Mouse (Mus musculus): Measurements from ENCODE around the gene Bcl2l14.

Gene Bcl2l14
- long read RNA-seq, experiment 1, partial matches to known transcripts = 0 of 2 reads
- long read RNA-seq, experiment 1, other reads (novel, unspliced or antisense) = 0 of 2 reads
- long read RNA-seq, experiment 2, partial matches to known transcripts = 0 of 1 reads
- long read RNA-seq, experiment 2, other reads (novel, unspliced or antisense) = 0 of 1 reads

- intact Hi-C loops (cut with DNase I) = no loop called here
These were observed at the start of gene Bcl2l14 for GRCm38 (mm10) chr6:134396018-134396417. Bcl2l14 (plus strand) TSS chr6:134396318.

DNA sequence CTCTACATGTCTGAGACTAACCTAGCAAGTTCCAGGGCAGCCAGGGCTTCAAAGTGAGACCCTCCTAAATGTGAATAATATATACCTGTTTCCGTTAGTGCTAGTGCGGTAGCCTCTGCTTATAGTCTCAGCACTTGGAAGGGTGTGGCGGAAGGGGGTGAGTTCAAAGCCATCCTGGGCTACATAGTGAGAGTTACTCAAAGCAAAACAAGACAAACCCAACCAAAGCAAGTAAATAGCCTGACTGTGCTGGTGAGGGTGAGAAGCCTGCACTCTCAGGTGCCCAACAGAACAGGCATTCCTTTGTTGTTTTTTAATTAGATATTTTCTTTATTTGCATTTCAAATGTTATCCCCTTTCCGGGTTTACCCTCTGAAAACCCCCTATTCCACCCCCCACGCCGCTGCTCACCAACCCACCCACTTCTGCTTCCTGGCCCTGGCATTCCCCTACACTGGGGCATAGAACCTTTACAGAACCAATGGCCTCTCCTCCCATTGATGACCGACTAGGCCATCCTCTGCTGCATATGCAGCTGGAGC is 47.5 kb upstream of the Bcl2l14 start:
- intact Hi-C loops (cut with DNase I) = no loop called here

DNA sequence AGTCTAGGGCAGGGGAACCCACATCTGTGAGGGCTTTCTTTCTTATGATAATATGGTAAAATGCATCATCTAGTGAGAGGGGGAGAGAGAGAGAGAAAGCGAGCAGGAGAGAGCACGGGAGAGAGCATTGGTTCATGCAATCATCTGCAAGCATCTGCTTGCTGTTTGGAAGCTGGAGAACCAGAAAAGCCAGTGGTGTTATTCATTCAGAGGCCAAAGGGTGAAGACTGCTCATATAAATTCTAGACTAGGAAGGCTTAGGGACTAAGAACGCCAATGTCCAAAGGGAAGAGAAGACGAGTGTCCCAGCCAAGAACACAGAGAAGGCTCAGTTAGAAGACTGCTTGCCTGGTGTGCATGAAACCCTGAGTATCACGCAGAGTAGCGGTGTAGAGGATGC is 43.2 kb upstream of the Bcl2l14 start:
- intact Hi-C loops (cut with DNase I) = no loop called here

GRCm38 (mm10) chr6:134353751-134354150 is 42.4 kb upstream of the Bcl2l14 start:
- intact Hi-C loops (cut with DNase I) = no loop called here

DNA sequence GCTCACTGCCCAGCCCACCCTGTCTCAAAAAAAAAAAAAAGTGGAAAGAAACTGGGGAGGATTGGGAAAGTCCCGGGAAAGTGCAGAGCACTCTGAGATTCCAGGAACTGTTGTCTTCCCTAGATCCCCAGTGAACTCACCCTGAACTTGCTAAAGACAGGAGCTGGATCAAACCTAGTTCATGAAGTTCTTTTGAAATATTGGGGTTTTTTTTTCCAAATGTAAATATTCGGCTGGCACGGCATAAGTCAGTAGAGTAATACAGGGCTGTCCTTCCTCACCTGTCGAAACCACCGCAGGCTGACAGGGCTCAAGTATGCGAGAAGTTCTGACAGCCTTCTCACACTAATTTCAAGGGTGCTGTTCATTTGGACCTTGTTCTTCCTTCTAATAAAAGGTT is 38.5 kb upstream of the Bcl2l14 start:
- intact Hi-C loops (cut with DNase I) = no loop called here

- intact Hi-C loops (cut with DNase I) = no loop called here
These were observed 36.0 kb upstream of the Bcl2l14 start for GRCm38 (mm10) chr6:134360079-134360478.

GRCm38 (mm10) chr6:134364644-134365043 is 31.5 kb upstream of the Bcl2l14 start:
- intact Hi-C loops (cut with DNase I) = no loop called here

- intact Hi-C loops (cut with DNase I) = no loop called here
These were observed 30.2 kb upstream of the Bcl2l14 start for GRCm38 (mm10) chr6:134365952-134366351.

DNA sequence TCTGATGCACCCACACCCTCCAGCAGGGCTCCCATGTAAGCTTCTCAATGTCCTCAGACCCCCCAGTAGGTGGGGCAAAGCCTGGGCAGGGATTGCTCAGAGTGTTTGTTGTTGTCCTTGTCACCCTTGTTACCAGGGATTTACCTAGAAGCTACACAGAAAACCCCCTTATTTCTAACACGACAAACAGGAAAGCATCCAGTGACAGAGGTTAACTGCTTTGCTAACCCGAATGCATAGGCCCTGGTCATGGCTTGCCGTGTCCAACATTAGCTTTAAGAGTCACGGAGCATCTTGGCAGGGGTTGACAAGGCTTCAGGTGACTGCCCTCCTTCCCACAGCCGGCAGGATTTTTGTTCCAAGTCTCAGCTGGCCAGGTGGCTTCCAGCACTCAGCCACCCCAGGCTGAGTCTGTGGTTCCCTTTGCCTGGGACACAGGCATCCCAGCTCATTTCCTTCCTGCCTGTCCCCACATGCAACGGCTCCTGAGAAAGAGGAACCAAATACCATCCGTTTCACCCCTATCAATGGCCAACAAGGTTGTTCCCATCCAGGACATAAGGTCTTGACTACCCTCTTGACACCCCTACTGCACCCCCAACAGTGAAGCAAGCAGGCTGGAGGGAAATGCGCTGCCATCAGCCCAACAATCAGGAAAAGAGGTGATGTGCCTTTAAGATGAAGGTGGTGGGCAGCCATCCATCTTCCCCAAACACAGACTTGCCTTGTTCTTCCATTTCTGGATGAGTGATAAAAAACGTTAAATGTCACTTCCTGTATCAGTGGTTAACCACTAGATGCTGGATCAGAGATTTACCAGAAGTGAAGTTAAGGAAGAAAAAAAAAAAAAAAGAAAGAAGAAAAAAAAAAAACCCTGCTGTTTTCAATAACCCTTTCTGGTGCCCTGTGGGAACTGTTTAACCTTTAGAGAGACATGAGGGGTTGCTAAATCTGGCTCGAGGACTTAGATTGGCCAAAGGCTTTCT is 29.5 kb upstream of the Bcl2l14 start:
- intact Hi-C loops (cut with DNase I) = no loop called here

DNA sequence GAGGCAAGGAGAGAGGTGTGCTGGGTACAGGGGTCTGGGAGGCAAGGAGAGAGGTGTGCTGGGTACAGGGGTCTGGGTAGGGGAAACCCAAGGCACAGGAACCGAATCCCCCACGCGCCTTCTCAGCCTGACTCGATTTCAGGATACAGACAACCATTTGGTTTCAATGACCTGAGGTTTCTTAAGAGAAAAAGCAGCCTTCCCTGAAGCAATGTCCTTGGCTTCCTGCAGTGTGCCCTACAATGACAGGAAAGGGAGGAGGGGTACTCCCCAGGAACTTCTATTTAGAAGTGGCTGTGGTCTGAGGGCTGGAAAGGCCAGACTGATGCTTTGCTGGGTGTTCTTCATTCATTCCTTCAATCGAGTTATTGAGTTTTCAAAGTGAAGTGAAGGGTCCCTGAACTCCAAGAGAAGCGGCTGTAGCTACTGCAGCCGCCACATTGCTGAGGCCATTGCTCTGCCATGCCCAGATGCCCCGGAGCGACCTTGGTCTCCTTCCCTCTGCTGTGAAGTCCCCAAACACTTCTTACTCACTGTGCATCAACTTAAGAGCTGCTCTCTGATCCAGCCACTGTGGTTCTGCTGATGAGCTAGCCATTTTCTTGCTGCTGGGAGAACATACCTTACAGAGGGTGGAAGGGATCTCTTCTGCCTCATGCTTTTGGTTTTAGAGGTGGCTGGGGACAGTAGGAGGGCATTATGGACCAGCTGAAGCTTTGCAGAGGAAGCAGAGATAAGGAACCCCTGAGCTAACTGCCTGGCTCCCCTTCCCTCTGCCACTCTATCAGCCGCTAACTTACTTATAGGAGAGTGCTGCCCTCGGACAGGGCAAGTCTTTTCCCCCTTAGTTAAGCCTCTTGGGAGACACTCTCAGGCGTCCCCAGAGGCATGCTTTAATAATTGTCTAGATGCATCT is 28.5 kb upstream of the Bcl2l14 start:
- intact Hi-C loops (cut with DNase I) = no loop called here

DNA sequence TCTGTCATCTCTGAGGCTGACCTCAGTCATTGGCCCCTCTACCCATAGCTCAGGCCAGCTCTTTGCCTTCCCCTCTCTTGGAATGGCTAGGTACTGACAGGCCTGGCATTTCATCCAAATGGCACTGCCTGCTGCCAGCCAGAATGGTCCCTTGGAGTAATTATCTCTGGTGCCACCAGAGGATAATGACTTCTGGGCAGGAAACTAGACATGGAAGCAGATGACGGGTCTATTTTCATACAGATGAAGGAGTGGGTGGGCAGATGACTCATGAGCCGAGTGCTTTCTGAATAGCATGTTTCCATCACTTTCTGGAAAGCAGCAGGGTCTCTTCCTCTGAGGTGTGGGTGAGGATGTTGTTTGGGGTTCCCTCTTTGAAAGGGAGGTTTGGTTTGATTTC is 23.2 kb upstream of the Bcl2l14 start:
- intact Hi-C loops (cut with DNase I) = no loop called here

DNA sequence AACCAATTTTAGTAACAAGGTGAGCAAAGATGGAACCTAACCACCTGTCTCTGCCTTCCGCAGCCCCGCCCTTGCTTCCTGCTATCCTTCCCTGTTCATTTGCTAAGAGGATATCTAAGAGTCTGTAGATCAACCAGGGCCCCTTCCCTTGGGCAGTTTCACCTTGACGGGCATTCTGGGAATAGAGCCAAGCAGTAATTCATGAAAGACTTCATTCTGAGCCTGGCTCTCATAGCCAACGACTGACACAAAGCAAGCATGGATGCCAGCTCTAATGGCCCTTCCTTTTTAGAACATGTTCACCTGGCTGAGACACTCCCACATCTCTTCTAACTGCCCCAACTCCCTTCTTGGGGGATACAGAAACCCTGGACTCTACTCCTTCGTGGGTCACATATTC is 18.9 kb upstream of the Bcl2l14 start:
- intact Hi-C loops (cut with DNase I) = no loop called here

DNA sequence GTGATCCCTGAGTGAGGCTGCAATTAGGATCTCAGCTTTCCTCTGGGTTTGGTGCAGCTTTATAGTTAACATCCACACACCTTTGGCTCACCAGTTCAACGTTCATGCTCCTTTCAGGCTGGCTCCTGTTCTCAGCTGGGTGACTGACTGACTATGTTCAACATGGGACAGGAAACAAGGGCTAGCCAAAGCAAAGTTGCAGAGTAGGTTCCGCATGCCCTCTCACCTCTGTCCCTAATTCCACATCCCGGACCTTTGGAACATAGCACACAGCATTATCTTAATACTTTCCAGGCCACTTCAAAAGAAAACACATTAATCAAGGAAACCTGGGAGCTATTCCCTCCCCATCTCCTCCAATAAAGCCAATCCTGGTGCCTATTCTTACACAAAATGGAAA is 18.3 kb upstream of the Bcl2l14 start:
- intact Hi-C loops (cut with DNase I) = no loop called here

DNA sequence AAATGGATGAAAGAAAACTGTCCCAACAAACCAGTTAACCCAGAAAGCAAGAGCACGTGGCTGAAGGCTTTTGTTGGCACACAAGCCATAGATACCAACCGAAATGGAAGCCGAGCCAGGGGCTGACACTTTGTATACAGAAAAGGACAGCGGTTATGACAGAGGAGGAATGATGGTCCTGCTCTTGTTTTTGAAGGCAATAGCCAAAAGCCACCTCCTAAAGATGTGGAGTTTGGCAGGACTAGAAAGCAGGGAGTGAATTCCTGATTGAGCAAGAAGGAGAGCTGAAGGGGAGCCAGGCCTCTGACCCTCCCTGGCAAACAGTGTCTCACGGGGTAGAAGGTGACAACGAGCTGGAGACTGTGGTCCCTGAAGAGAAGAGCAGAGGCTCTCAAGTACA is 14.7 kb upstream of the Bcl2l14 start:
- intact Hi-C loops (cut with DNase I) = loop anchor here (10.0 kb wide), 1 partner anchor 127 kb away; no protein-coding TSS in a partner anchor

- intact Hi-C loops (cut with DNase I) = loop anchor here (5.0 to 10.0 kb wide), 2 partner anchors 131 to 484 kb away; no protein-coding TSS in a partner anchor
These were observed 10.2 kb upstream of the Bcl2l14 start for GRCm38 (mm10) chr6:134385931-134386330.

- intact Hi-C loops (cut with DNase I) = loop anchor here (5.0 to 10.0 kb wide), 2 partner anchors 133 to 485 kb away; no protein-coding TSS in a partner anchor
These were observed 8.7 kb upstream of the Bcl2l14 start for GRCm38 (mm10) chr6:134387396-134387795.

DNA sequence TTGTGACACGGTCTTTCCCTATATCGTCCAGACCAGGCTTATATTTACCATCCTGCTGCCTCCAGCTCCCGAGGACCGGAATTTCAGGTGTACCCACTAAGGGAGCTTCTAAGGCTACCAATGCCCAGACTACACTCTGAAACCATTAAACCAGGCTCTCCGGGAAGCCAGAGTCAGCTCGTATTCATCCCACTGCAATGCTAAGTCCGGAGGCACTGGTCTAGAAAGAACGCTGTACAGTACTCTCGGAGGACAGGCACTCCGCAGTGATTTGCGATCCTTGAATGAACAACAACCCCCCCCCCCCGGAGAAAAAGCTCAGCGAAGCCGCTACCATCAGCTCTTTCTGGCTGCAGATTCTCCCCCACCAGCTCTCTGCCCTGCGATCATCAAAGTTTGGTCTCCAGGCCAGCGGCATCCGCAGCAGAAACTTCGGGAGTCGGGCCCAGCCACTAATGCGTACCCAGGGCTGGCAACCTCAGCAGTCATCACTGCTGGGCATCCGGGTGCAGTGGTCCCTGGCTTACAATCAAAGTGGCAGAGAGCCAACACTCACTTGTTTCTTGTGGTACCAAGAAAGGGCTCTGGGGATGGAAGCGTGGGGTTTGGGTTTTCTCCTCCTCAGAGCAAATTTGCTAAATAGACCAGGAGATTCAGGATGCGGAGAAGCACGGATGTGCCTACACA is 7.6 kb upstream of the Bcl2l14 start:
- intact Hi-C loops (cut with DNase I) = loop anchor here (1.0 to 10.0 kb wide), 3 partner anchors 134 to 486 kb away; no protein-coding TSS in a partner anchor

- intact Hi-C loops (cut with DNase I) = loop anchor here (1.0 to 10.0 kb wide), 3 partner anchors 135 to 487 kb away; no protein-coding TSS in a partner anchor
These were observed 6.7 kb upstream of the Bcl2l14 start for GRCm38 (mm10) chr6:134389248-134389891.

DNA sequence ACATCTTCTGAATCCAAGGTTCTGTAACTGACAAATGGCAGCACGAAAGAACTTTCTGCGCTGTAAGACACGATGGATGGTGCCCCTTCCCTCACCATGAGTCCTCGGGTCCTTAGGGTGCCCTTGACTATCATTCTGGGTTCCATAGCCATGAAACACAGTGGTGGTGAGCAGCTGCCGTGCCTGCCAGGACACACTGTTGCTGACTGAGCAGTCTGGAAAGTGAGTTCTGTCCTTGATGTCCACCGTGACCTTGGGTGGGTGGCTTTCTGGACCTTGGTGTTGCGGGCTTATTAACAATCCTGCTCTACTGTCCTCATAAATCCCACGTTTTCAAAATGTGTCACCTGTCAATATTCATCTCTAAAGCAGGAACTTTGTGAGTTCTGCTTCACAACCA is 6.2 kb upstream of the Bcl2l14 start:
- intact Hi-C loops (cut with DNase I) = loop anchor here (1.0 to 10.0 kb wide), 3 partner anchors 135 to 488 kb away; no protein-coding TSS in a partner anchor

DNA sequence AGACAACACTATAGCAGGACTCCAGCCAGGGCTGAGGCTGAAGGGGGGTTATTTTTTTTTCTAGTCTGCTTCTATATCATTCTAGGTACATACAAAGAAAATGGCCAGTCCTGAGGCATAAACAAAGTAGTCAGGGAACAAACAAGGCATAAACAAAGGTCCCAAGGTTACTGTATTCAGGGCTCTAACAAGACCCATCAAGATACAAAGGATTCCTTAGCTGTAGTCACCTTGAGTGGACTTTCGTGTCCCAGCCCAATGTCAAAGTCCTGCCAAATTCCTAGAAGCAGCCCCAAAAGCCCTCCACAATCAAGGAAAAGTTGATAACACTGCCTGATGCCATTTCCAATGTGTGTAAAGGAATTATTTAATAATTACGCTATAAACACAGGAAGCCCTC is 5.3 kb upstream of the Bcl2l14 start:
- intact Hi-C loops (cut with DNase I) = no loop called here
